Mouse (Mus musculus) liver, embryonic 14.5 days (tissue): ENCODE results near the gene Fam243. TPM values are rescaled to one million over a fixed set of nuclear protein-coding genes. Genes with fewer than 3 reads are reported as not detected.
A peak's percentile ranks its signal among the peaks of the same experiment; 100 is the strongest.

Experiments
- ATAC-seq: fragments of 200-750 bp; cut with Nextera tagmentation; 2 replicates; pipeline ENCODE4 v1.8.0; 2017; ENCODE audit warnings: moderate number of reproducible peaks, mild to moderate bottlenecking, moderate library complexity; ENCODE audit not compliant: insufficient read depth
- DNase-seq, 3 experiments: peaks; one replicate each; pipeline ENCODE4 v3.0.0-alpha.2; 2012 to 2013; ENCODE audit warnings: low read depth in 3 of 3, low spot score in 3 of 3
- H3K27ac ChIP-seq: fragments of 300-500 bp; sonication (generic); 2 replicates; pipeline ENCODE4 v1.5.1; 2014; ENCODE audit warnings: moderate library complexity, mild to moderate bottlenecking, control low read depth, inconsistent platforms
- H3K27me3 ChIP-seq: fragments of 300-500 bp; sonication (generic); 2 replicates; pipeline ENCODE4 v1.6.1; 2014; ENCODE audit warnings: mild to moderate bottlenecking, low read length, moderate library complexity; ENCODE audit not compliant: control insufficient read depth, insufficient read depth
- H3K36me3 ChIP-seq: fragments of 300-500 bp; sonication (generic); replicated peaks from 2 replicates; pipeline ENCODE4 v1.6.1; 2014; ENCODE audit warnings: low read depth; ENCODE audit not compliant: control insufficient read depth, insufficient read depth
- H3K4me1 ChIP-seq, 2 experiments: fragments of 200-500 bp in 1 of 2; fragments of 300-500 bp in 1 of 2; sonication (generic) in 1 of 2; replicated peaks; 2 replicates each; pipeline ENCODE4 v1.6.1; 2012 to 2014; ENCODE audit warnings: antibody characterized with exemption in 1 of 2, inconsistent platforms in 1 of 2, low read length in 1 of 2; ENCODE audit not compliant: control insufficient read depth in 2 of 2, insufficient read depth in 2 of 2
- H3K4me2 ChIP-seq: fragments of 300-500 bp; sonication (generic); 2 replicates; pipeline ENCODE4 v1.6.1; 2014; ENCODE audit warnings: low read depth, mild to moderate bottlenecking, control low read depth, moderate library complexity
- H3K4me3 ChIP-seq, 2 experiments: fragments of 200-500 bp in 1 of 2; fragments of 300-500 bp in 1 of 2; sonication (generic) in 1 of 2; 2 replicates each; pipeline ENCODE4 v1.5.1; 2012 to 2014; ENCODE audit warnings: low read depth in 2 of 2, low read length in 2 of 2, mild to moderate bottlenecking in 2 of 2, control low read depth in 1 of 2, inconsistent platforms in 1 of 2, moderate library complexity in 1 of 2; ENCODE audit not compliant: insufficient read depth in 1 of 2
- H3K9ac ChIP-seq: fragments of 300-500 bp; sonication (generic); replicated peaks from 2 replicates; pipeline ENCODE4 v1.6.1; 2014; ENCODE audit warnings: mild to moderate bottlenecking, control low read depth, moderate library complexity
- H3K9me3 ChIP-seq: fragments of 300-500 bp; sonication (generic); 2 replicates; pipeline ENCODE4 v1.6.1; 2016; ENCODE audit warnings: low read length, mixed read lengths; ENCODE audit not compliant: control insufficient read depth
- CTCF ChIP-seq: IDR thresholded peaks from 2 replicates; pipeline ENCODE4 v1.5.1; 2016; ENCODE audit warnings: antibody characterized with exemption, low read depth, control low read depth
- EP300 ChIP-seq: IDR thresholded peaks from 2 replicates; pipeline ENCODE4 v1.6.1; 2016; ENCODE audit warnings: antibody characterized with exemption, low read depth
- WGBS: fragments of 180-500 bp; shearing (Covaris S2); extraction: QIAGEN DNeasy Blood & Tissue Kit; methylation state at CpG from one replicate; pipeline ENCODE4 v1.1.7; 2014; ENCODE audit not compliant: insufficient replicate concordance; 5-methylcytosine and 5-hydroxymethylcytosine counted together
- polyA plus RNA-seq, 2 experiments: library from polyadenylated mRNA; depleted of rRNA in 1 of 2; stranded (reverse) in 1 of 2; unstranded in 1 of 2; fragments of >200 nt; fragmentation: Nextera tagmentation in 1 of 2; extraction: Ambion mirVana in 1 of 2; gene quantifications; 2 replicates each; pipeline versions ENCODE4 v1.2.1 to v1.2.3; 2012 to 2014

Fam243 gene
- polyA plus RNA-seq, 2 experiments: 0.01 TPM; not detected in 1

GRCm38 (mm10) chr16:92353897-92354296, 32.7 kb upstream of the Fam243 start:
- TF ChIP-seq CTCF (no peak), EP300 (no peak)
- DNase-seq (no peak), ATAC-seq (no peak)
- 62% methylated on average over 2 of the region's 2 CpGs for WGBS
- Histone ChIP-seq H3K4me2 (no peak overlapping the region), H3K27ac (no peak overlapping the region), H3K27me3 (no peaks in the 10 kb centered on the region), H3K9me3 (no peaks in the 10 kb centered on the region), H3K9ac (no peak overlapping the region), H3K4me1 (no peaks in the 10 kb centered on the region), H3K36me3 (no peaks in the 10 kb centered on the region), H3K4me3 (no peak overlapping the region)

- 77% methylated on average over 12 of the region's 12 CpGs for WGBS
Measured at GRCm38 (mm10) chr16:92353295-92353694, 32.1 kb upstream of the Fam243 start.

GRCm38 (mm10) chr16:92348941-92349340, 27.7 kb upstream of the Fam243 start:
- no peaks in the 10 kb centered on the region for H3K27me3 ChIP-seq
- H3K4me2 ChIP-seq: no peak overlapping the region
- no peaks in the 10 kb centered on the region for H3K9me3 ChIP-seq
- no peaks in the 10 kb centered on the region for H3K36me3 ChIP-seq
- H3K27ac ChIP-seq: no peak overlapping the region
- WGBS: 68% methylated on average over 12 of the region's 12 CpGs
- DNase-seq (no peak), ATAC-seq (no peak)
- H3K4me1 ChIP-seq: peaks cover 0 to 14% of the 10 kb centered on the region in 2 experiments; a peak in 2 of 4 replicates
- TF ChIP-seq CTCF (no peak), EP300 (no peak)
- H3K4me3 ChIP-seq: no peak overlapping the region
- H3K9ac ChIP-seq: no peak overlapping the region

More at GRCm38 (mm10) chr16:92353295-92353694, 32.1 kb upstream of the Fam243 start:
- H3K4me1 ChIP-seq: no peaks in the 10 kb centered on the region
- no peaks in the 10 kb centered on the region for H3K36me3 ChIP-seq
- no peak for DNase-seq
- no peak overlapping the region for H3K9ac ChIP-seq
- no peak overlapping the region for H3K4me3 ChIP-seq
- H3K4me2 ChIP-seq: no peak overlapping the region
- ATAC-seq: no peak
- H3K27me3 ChIP-seq: no peaks in the 10 kb centered on the region
- no peaks in the 10 kb centered on the region for H3K9me3 ChIP-seq
- TF ChIP-seq EP300 (no peak), CTCF (no peak)
- no peak overlapping the region for H3K27ac ChIP-seq

DNA sequence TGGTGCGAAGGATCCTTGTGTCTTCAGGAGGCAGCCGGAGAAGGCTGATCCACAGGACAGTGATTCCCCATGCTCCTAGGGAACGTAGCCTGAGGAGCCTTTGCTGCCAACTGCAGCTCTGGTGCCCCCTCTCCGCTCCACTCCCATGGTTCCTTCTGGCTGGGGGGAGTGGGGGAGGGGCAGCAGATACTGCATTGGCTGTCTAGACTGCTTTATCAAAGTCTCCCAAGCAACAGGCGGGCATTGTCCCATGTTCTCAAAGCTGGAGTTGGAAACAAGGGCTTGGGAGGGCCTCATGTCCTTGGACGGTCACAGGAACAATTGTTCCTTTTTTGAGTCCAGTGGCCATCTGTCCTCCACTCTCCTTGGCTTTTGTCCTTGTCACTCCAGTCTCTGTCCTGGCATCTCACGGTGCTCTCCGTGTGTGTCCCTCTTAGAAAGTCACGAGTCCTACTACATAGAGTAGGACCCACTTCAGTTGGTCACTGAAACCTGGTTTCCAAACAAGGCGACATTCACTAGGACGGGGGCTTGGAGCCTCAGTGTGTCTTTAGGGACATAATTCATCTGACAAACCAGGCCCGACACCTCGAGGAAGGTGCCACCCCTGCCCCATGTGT, 25.2 kb upstream of the Fam243 start:
- no peak for ATAC-seq
- Histone ChIP-seq H3K4me1 (peaks cover 2 to 17% of the 10 kb centered on the region in 2 experiments; a peak in 3 of 4 replicates), H3K4me2 (no peak overlapping the region), H3K9me3 (no peaks in the 10 kb centered on the region), H3K27me3 (no peaks in the 10 kb centered on the region), H3K36me3 (no peaks in the 10 kb centered on the region), H3K9ac (no peak overlapping the region), H3K27ac (no peak overlapping the region), H3K4me3 (no peak overlapping the region)
- 65% methylated on average over 13 of the region's 13 CpGs for WGBS
- no peak for DNase-seq
- TF ChIP-seq CTCF: no peak
- TF ChIP-seq EP300: no peak

- no peak for DNase-seq
- TF ChIP-seq CTCF (no peak), EP300 (no peak)
- Histone ChIP-seq H3K27me3 (no peaks in the 10 kb centered on the region), H3K27ac (no peak overlapping the region), H3K4me3 (no peak overlapping the region), H3K4me1 (peaks cover 10 to 28% of the 10 kb centered on the region in 2 experiments), H3K36me3 (no peaks in the 10 kb centered on the region), H3K9me3 (no peaks in the 10 kb centered on the region), H3K9ac (no peak overlapping the region), H3K4me2 (peak overlapping the region; percentile 19; the same call in 1 of the 2 replicates)
- WGBS: 18% methylated on average over 11 of the region's 11 CpGs
- no peak for ATAC-seq
Measured at GRCm38 (mm10) chr16:92345177-92345576, 23.9 kb upstream of the Fam243 start.
